Mouse (Mus musculus) cortical plate, adult 2 months (tissue): ENCODE measurements around the gene Aldh5a1. TPM values are rescaled to one million over a fixed set of nuclear protein-coding genes. Genes with fewer than 3 reads are reported as not detected.

Source experiments
- H3K27ac ChIP-seq: fragments of 200-500 bp; 2 replicates; pipeline ENCODE4 v1.5.1; 2012; ENCODE audit warnings: low read length, control low read depth, inconsistent platforms; ENCODE audit not compliant: insufficient read depth
- H3K4me1 ChIP-seq: fragments of 200-500 bp; 2 replicates; pipeline ENCODE4 v1.6.1; 2011; ENCODE audit warnings: low read length; ENCODE audit not compliant: control insufficient read depth, insufficient read depth
- H3K4me3 ChIP-seq: fragments of 200-500 bp; 2 replicates; pipeline ENCODE4 v1.5.1; 2011; ENCODE audit warnings: mild to moderate bottlenecking, low read length, control low read depth; ENCODE audit not compliant: insufficient read depth
- CTCF ChIP-seq: fragments of 200-500 bp; IDR thresholded peaks from 2 replicates; pipeline ENCODE4 v1.5.1; 2011; ENCODE audit warnings: mild to moderate bottlenecking, control low read depth, low read length; ENCODE audit not compliant: insufficient read depth; ENCODE audit errors: extremely low read depth
- POLR2A ChIP-seq: fragments of 200-500 bp; IDR thresholded peaks from 2 replicates; pipeline ENCODE4 v1.6.1; 2011; ENCODE audit warnings: mild to moderate bottlenecking, low read length, control low read depth; ENCODE audit not compliant: insufficient read depth; ENCODE audit errors: extremely low read depth
- polyA plus RNA-seq: library from polyadenylated mRNA; depleted of rRNA; stranded (reverse); fragments of >200 nt; gene quantifications from 2 replicates; pipeline ENCODE4 v1.2.3, GENCODE M21; 2012; rRNA removed

Aldh5a1 gene
- polyA plus RNA-seq, 1 experiment = 39.0 TPM

- Histone ChIP-seq H3K4me3 (no peak overlapping the region), H3K4me1 (no peaks in the 10 kb centered on the region)
Observed at GRCm38 (mm10) chr13:24861084-24861483, 76.4 kb downstream of the Aldh5a1 start.

GRCm38 (mm10) chr13:24859115-24859514 is 78.3 kb downstream of the Aldh5a1 start:
- TF ChIP-seq CTCF (no peak), POLR2A (no peak)
- Histone ChIP-seq H3K27ac (no peak overlapping the region), H3K4me1 (no peaks in the 10 kb centered on the region), H3K4me3 (no peak overlapping the region)

More at GRCm38 (mm10) chr13:24861084-24861483, 76.4 kb downstream of the Aldh5a1 start:
- H3K27ac ChIP-seq = no peak overlapping the region
- TF ChIP-seq CTCF (no peak), POLR2A (no peak)

Other genes starting within 250 kb of the Aldh5a1 start
- gene Armh2, start 196.4 kb downstream of the Aldh5a1 start, polyA plus RNA-seq = 0.11 and 0.46 TPM in 2 replicates
- gene Gmnn, start 175.7 kb downstream of the Aldh5a1 start, polyA plus RNA-seq = 5.1 and 6.0 TPM in 2 replicates
- gene BC005537, start 136.0 kb downstream of the Aldh5a1 start, polyA plus RNA-seq = 115 and 122 TPM in 2 replicates
- gene Acot13, start 106.1 kb downstream of the Aldh5a1 start, polyA plus RNA-seq = 153 and 169 TPM in 2 replicates
- 25.2 and 28.8 TPM in 2 replicates for gene Tdp2, start 106.0 kb downstream of the Aldh5a1 start, polyA plus RNA-seq
- gene D130043K22Rik, start 92.5 kb downstream of the Aldh5a1 start, polyA plus RNA-seq = 16.4 and 16.8 TPM in 2 replicates
- gene Gpld1, start 5.5 kb upstream of the Aldh5a1 start, polyA plus RNA-seq = 21.7 and 22.6 TPM in 2 replicates
- 47.6 and 53.6 TPM in 2 replicates for gene Mrs2, start 82.7 kb upstream of the Aldh5a1 start, polyA plus RNA-seq
- 8.3 and 12.9 TPM in 2 replicates for gene Dcdc2a, start 118.3 kb upstream of the Aldh5a1 start, polyA plus RNA-seq